Mouse (Mus musculus) layer of hippocampus, adult 9-11 months (tissue): ENCODE results near the gene Ddx23.
A peak's percentile ranks its signal among the peaks of the same experiment; 100 is the strongest.

ENCODE experiments used
- DNase-seq: peaks from one replicate; pipeline ENCODE4 v3.0.0; 2022

Gene Ddx23

DNA sequence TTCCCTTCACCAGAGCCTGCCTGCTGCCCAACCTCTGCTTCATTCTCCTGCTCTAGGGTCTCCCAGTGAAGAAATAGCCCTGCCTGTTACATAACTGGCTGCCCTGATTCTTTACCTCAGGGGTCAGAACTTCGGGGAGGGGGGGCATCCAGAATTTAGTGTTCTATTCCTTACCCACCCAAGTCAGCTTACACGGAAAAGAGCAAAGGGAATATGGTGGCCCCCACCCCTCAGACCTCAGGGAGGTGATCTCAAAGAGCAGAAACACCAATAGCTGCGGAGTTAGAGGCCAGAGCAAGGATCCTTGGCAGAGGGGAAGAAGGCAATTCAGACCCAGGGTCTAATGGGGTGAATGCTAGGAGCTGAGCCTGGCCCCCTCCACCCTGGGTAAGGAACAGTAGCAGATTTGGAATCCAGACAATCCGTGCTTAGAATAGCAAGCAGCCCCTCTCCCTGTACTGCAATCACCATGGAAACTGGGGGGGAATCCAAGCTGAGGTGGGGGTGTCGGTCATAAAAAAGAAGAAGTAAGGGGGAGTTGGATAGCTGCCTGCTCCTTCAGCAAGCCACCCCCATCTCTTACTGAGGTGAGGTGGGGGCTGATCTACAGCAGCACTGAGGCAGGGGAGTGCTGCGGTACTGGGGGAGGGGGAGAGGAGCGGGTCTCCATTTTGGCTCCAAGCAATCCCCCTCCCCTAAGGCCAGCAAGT is 11.7 kb upstream of the Ddx23 start:
- DNase-seq, result no peak

DNA sequence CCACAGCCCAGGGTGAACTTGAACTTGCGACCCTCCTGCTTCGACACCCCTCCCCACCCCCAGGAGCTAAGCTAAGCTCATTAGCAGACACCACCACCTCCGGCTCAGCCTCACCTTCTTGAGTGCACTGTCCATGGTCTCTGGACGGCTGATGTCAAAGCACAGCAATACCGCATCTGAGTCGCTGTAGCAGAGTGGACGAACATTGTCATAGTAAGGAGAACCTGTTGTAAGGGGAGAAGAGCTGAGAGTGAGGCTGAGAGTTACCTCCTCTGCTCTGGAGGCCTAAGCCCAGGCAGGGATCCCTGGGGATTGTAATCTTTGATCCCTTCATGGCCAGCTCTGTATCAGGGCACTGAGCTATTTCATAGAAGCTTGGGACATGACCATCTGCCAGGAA is 11.0 kb upstream of the Ddx23 start:
- DNase-seq, result no peak

DNA sequence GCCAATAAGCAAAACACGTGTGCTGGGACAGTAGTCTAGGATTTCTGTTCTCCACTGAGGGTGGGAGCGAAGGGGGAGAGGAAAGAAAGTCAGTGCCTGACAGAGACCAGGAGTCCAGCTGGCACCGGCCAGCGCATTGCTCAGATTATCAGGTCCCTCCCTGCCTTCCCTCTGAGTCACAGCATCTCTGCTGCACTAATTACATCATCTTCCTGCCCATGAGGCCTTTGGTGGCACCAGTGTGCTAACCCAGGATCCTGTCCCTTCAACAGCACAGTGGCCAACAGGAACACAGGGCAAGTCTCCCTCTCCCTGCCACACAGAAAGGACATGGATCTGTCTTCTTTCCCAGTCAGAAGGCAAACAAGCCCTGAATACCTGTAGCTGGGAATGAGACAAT is 9.9 kb upstream of the Ddx23 start:
- DNase-seq, result no peak

DNA sequence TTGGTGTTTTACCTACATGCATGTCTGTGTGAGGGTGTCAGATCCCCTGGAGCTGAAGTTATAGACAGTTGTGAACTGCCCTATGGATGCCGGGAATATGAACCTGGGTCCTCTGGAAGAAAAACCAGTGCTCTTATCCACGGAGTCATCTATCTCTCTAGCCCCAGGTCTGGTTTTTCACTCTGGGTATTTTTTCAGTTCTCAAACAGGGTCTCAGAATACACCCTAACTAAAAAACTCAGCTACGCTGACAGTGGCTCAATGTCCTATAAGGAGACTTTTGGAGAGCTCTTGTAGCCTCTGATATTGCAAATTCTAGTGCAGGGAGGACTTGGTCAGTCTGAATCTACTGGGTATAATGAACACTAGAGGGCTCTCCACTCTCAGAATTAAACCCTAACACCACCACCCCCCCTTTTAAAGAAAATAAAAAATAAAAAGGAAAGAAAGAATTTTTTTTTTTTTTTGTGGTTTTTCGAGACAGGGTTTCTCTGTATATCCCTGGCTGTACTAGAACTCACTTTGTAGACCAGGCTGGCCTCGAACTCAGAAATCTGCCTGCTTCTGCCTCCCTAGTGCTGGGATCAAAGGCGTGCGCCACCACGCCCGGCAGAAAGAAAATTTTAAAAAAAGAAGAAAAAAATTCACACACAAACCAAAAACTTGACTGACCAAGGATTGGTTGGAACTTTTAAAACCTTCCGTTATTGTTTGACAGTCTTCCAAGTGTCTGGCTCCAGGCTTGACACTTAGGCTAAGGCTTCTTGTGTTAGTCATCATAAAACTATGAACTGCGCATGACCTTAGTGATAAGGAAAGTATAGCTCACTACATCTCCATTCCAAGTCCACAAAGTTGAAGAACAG is 1.6 kb upstream of the Ddx23 start:
- no peak for DNase-seq

DNA sequence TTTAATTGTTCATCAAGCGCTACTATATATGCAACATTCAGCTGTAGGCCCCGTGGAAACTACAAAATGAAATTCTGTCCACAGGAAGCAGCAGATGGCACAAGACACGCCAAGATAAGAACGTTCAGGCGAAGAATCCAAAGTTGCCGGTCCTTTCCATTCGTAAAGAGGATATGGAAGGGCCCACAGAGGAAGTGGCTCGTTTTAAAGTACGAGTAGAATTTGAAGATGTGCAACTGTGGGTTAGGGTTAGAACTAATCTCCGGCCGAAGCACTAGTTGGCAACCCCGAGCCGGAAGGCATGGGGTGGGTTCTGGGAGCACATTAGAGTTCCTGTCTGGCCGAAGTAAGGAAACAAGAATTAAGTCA is 512 bp downstream of the Ddx23 start:
- no peak for DNase-seq

DNA sequence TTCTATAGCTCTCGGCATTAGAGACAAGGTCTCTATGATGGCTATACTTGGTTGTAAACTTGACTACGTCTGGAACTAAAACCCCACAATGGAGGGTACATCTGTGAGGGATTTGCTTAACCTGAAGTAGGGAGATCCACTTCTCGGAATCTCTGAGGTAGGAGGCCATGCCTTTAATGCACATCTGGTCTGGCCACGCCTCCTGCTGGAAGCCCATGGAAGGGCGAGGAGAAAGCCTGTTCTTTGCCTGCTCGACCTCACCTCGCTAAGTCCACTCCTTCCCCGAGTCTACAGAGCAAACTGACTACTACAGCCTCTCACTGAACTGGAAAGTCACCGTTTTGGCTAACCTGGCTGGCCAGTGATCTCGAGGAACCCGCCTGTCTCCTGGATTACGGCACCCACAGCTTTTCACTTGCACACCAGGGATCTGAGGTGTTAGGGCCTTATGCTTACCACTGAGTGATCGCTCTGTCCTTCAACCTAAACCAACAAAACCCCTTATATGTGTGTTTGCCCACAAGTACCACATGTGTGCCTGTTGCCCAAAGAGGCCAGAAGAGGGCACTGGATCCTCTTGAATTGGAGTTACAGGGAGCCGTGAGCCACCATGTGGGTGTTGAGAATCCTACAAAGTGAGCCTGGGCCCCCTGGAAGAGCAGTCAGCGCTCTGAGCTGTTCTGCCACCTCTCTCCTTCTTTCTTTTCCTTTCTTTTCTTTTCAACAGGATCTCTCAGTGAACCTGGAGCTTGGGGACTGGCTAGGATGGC is 5.5 kb downstream of the Ddx23 start:
- no peak for DNase-seq

DNA sequence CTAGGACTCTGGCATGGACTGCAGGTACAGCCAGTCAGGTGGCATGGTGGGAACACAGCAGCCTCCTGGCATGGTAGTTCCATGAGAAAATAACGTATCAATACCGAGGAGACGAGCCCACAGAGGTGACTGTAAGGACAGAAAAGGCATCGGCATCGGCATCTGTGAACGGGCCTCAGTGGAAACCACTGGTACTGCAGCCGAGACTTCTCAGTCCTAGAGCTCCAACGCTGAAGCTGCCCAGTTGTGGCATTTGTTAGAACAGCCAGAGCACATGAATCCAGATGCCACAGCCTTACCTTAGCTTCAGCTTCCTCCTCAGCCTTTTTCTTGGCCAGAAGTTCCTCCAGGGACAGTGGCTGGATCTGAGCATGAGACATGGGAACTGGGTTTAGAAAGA is 10.5 kb downstream of the Ddx23 start:
- DNase-seq, result no peak

DNA sequence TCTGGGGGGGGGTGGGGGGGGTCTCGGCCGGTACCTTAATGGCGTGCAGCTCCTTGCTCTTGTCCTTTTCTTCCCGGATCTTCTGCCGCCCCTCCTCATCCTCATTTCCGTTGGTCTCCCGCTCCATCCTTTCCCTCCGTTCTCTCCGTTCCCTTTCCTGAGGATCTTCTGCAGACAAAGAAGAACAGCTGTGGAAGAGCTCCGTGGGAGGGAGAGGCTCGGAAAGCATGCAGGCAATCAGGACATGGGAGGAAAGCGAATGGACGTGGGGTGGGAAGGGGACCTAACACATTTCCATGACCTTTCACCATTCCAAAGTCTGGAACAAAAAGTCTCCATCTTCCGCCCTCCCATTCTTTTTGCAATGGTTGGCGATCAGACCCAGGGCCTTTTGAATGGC is 11.3 kb downstream of the Ddx23 start:
- no peak for DNase-seq

DNA sequence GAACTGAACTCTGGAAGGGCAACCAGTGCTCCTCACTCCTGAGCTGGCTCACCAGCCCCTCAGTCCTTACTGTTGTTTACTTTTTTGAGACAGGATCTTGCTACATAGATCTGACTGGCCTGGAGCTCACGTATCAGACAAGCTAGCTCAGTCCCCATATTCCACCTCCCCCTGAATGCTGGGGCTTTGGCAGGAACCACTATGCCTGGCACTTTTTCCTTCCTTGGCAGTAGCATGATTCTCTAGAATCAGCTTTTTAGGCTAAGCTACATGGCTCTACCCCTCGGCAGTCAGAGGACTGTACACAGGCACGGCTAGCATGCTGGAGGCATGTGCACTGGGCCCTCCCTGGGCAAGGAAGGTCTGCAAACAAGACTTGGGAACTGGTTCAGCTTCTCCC is 14.6 kb downstream of the Ddx23 start:
- peak; percentile 48 for DNase-seq

DNA sequence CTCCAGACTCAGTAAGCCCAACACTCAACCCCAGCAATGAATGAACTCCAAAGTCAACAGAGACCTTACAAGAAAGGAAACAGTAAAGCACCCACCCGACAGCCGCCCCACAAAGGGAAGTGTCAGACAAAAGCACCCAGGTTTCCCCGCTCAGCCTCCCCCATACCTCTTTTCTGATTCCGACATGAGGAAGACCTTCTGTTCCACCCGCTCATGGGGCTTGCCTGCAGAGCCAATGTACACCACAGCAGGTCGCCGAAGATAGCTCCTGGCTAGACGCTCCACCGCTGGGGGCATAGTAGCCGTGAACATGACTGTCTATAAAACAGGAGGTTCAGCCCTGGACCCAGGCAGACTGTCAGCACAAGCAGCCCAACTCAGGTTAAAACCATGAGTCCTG is 15.4 kb downstream of the Ddx23 start:
- DNase-seq, result no peak

DNA sequence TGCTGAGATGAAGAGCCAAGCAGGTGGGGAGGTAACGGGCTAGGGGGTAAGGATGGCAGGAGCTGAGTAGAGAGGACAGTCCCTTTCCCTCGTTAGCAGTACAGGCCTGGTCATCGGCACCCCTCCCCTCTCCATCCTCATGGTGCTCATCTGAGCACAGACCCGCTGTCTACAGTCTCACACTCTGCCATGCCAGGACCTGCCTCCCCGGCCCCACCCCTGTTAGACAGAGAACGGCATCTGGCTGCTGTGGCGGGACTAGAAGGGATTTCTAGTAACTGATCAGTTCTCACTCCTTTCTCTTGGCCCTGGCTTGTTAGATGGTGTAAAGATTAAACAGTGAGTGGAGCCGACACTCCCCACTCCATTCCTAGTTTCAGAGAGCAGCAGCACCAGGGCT is 16.0 kb downstream of the Ddx23 start:
- no peak for DNase-seq

DNA sequence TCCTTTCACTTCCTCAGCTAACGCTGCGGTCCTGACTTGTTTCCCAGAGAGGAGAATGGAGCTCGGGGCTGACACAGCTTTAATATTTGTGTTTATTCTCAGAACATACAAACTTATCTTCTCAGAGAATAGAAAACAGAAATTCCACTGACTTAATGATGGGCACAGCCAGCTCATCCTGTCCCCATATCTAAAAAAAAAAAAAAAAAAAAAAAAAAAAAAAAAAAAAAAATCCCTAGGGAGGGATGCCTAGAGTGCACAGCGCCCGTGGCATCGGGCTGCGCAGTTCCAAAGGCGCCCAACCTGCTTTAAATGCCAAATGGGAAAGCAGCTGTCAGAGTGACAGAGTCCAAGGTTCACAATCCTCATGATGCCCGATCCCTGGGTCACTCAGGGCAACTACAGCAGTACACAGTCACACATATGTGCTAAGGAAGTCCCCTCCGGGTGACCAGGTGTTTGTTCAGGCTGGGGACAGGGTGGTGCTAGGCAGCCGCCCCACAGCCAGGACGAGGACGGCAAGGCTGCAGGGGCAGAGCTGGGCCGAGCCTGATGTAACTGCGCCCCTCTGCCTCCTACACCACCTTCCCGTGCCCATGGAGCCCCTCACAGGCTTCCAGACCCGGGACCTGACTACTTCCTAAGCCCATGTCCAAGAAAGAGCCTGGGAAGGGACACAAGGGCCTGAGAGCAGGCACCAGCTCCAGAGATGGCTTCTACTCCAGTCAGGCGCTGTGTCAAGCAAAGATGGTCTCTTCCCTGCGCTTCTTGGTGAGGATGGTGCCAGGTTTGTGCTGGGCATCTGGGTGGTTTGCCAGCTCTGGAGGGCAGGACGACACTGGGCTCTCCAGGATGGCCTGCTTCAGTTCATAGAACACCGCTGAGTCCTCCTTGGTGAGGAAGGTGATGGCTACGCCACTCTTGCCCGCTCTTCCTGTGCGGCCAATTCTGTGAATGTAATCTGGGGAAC is 17.4 kb downstream of the Ddx23 start:
- DNase-seq, result no peak

DNA sequence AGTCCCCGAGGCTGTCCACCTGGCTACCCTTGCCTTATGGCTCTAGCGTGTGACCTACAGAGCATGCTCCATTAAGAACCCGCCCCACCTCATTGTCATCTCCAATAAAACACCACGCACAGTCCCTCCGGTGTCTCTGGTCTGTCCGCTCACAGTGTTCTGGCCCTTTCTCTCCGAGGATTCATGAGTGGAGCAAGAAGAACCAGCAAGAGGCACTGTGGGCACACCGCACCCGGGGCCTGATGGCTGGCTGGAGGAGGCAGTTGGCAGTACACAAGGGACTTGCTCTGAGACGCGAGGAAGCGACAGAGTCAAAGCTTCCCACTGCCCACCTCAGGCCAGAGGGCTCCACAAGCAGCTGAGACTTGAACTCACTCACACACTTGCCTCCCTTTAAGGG is 18.3 kb downstream of the Ddx23 start:
- DNase-seq, result no peak

DNA sequence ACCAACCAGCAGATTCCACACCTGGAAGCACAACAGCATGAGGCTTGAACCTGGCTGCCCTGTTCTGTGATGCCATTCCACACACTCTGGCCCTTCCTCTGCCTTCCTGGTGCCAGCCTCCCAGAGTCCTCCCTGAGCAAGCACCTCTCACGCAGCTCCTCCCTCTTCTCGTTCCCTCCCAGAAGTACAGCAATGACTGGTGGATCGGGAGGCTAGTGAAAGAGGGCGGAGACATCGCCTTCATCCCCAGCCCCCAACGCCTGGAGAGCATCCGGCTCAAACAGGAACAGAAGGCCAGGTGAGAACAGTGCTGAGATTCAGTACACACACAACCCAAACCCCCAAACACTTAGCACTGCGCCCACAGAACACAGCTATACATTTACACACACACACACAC is 22.5 kb downstream of the Ddx23 start:
- no peak for DNase-seq

DNA sequence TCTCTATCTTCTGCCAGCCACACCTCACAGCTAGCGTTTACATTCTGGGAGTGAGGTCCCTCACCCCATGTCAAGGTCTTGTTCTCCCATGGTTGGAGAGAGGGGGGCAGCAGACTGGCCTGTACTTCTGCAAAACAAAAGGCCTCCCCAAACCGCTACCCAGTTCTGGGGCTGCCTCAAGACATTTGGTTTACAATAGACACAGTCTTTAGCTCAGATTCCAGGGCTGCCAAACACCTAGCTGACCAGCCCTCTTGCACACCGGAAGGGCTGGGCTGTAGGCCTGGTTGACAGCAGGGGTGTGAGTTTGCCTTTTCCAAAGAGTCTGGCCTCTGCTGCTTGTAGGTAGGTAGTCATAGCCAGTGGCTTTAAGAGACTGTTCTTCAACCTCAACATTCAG is 25.5 kb downstream of the Ddx23 start:
- no peak for DNase-seq

DNA sequence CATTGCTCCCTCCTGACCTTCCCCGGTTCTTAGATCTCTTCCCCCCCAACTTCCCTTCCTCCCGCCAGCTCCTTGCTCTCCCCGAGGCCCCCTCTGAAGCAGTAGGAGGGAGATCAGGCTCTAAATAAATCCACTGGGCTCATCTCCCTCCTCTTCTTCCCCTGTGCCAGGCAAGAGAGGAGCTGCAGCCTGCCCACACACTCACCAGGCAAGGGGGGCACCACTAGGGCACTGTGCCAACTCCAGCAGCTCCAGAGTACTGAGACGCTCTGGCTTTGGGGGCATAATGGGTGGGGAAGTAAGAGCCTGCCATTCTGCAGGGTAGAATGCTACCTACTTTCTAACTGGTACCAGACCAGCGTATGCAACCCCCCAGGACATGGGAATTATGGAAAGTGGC is 26.2 kb downstream of the Ddx23 start:
- peak; percentile 56 for DNase-seq

DNA sequence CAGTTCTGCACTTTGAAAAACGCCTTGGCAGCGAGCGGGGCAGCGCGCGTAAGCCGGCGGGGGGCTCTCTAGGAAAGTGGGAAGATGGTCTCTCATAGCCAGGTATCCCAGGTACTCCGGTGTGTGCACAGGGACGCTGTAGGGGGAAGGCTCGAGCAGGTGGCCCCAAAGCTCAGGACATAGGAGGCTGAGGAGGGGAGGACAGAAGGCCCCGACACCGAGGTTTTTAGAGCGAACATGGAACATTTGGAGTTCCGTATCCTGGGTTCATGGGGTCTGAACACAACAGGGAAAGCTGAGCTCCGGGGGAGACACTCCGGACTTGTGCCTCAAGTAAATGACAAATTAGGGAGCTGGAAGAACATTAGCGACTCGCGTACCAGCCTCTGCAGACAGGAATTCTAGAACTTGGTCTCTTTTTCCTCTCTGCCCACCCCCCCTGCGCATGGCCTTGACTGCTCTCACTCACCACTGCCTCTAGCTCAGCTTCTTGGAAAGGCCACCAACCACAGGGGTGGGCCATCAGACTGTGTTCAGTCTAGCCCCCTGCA is 27.3 kb downstream of the Ddx23 start:
- DNase-seq, result no peak

DNA sequence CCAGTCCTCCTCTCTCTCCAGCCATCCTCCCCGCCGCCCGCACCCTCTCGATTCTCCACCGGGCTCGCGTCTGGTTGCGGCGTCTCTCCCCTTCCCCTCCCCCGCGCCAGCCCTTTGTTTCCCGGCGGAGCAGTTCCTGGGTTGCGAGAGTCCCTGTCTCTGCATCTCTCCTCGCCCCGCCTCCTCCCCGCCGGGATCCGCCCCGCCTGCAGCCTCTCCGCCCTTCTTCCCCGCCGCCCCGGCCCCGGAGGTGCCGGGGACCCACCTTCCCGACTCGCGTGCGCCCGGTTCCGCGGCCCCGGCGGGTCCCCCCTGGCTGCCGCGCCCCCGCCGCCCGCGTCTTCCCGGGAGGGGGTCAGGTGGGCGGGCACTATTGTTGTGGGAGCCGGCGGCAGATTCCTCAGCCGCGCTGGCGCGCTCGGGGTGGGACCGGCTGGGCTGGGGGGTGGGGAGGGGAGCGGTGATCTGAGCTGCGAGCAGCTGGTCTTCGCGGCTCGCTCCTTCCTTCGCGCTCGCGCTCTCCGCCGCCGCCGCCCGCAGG is 28.1 kb downstream of the Ddx23 start:
- peak; percentile 80 for DNase-seq

DNA sequence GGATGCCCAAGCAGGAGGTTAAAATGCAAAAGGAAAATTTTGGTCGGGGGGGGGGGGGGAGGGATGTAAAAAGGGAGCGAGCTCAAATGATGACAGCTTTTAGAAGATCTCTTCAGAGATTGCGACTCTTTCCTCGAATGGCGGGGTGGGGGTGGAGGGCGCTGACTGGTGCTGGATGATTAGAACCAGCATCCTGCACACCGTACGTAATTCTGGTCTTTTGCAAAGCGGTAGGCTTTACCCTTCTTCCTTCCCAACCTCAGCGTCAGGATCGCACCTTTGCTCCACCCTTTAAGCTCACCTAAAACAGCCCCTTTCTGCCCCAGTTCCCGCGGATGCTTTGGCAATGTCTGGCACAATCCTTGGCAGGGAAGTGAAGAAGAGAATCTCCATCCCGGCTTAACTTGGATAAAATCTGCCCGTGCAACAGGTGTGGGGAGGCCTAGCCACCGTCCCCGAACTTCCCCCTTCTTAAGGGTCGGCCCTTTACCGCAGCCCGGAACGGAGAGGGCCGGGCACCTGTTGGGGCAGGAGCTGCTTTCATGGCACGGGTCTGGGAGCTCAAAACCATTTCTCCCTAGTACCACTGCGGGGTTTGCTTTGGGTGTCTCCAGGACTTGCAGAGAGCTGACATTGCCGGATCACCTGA is 28.7 kb downstream of the Ddx23 start:
- DNase-seq, result no peak

DNA sequence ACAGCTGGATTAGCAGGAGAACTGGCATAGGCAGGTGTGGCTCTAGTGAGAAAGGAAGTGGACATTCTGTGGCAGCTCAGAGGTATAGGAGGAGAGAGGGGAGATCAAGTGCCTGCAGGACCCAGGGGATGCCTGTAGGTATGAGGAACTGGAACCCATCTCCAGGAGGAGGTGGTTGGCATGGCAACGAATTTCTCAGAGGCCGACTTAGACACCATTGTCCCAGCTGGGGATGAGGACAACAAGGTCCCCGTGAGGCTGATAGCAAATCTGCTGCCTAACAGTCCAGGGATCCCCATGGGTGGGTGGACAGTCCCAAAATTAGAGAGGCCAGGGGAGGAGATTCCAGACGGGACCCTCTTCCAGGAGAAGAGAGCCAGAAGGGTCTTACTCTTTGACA is 29.8 kb downstream of the Ddx23 start:
- no peak for DNase-seq

DNA sequence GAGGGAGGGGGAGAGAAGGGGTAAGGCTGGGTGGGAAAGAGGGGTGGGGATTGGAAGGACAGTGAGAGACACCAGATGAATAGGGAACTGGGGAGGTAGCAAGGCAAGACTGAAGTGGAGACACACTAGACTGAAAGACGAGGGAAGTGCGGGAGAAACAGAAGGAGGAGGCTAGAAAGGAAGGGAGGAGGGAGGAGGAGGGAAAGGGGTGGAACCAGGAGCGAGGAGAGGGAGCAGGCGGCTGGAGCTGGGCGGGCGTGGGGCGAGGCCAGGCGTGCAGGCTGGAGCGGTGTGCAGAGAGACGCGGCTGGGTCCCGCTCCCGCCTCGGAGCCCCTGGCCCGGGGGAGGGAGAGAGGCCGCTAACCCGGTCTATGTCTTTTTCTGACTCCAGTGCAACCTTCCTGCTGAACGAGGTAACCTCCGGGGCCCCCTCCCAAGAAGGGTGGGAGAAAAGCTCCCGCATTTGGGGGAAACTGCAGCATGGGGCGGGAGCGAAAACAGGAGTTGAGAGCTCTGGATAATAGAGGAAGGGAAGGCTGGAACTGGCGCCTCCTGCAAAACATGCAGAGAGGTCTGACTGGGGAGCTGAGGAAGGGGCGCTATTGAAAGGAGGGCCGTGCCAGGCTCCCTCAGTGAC is 30.5 kb downstream of the Ddx23 start:
- DNase-seq, result no peak
